Mouse (Mus musculus) olfactory bulb, adult 2 months (tissue): ENCODE data around the gene Nckipsd.

Experiments
- CTCF ChIP-seq: fragments of 200-500 bp; IDR thresholded peaks from 2 replicates; pipeline ENCODE4 v1.5.1; 2012; ENCODE audit warnings: low read depth, mild to moderate bottlenecking, low read length, moderate library complexity; ENCODE audit not compliant: insufficient read depth
- POLR2A ChIP-seq: fragments of 200-500 bp; IDR thresholded peaks from 2 replicates; pipeline ENCODE4 v1.6.1; 2012; ENCODE audit warnings: mild to moderate bottlenecking, low read depth, low read length, moderate library complexity; ENCODE audit not compliant: insufficient read depth

DNA sequence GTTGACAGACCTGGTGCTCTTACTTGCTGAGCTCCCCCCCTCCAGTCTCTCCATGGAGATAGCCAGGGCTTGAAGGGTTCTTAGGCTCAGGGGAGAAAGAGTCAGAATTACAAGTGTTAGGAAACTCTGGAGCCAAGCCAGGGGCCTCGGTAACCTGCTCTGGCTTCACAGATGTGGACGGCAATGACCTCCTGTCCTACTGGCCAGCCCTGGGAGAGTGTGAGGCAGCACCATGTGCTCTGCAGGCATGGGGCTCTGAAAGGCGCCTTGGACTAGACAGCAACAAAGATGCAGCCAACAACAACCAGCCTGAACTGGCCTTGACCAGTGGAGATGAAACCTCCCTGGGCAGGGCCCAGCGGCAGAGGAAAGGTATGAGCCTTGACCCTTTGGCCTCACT lies 39.2 kb downstream of the Nckipsd start:
- TF ChIP-seq POLR2A (no peak), CTCF (no peak)
